Mouse (Mus musculus): ENCODE data around the gene Kctd2.
"Not testable (repeated sequence)": the region's sequence is repeated elsewhere in the genome, so short reads cannot be mapped to it uniquely, and the experiment has no call there.

The Kctd2 gene

DNA sequence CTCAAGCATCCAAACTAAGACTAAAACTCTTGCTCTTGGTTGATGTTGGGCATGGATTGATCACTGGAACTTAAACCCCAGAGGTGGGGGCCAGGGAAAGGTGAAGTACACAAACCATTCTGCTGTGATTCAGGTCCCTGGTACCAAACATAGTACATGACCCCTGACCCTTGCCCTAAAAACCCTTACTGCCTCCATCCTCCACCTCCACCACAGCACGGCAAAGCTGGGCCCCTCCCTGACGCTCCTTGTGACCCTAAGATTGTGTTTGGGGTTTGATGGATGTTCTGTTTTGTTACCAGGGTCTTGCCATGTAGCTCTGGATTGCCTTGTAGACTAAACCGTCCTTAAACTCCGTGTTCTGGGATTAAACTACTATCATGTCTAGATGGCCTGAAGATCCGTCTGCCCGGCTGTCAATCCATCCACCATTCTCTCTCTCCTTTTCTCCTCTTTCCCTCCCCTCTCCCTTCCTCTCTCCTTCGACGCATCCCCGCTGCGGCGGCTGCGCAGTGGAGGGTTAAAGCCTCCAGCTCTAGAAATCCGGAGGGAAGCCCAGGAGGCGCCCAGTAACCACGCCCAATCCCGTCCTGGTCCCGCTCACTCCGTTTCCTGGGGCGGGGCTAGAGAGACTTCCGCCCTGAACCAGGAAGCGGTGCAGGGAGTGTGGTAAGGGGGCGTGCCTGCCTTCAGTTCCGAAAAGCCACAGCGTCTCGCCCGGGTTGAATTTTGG is 55.3 kb downstream of the Kctd2 start, which contains the start of gene Armc7:
Gene Armc7, plus strand, starts transcription at position 643 of the 733 bp plus-strand sequence.
- peak; percentile 97 for DNase-seq

DNA sequence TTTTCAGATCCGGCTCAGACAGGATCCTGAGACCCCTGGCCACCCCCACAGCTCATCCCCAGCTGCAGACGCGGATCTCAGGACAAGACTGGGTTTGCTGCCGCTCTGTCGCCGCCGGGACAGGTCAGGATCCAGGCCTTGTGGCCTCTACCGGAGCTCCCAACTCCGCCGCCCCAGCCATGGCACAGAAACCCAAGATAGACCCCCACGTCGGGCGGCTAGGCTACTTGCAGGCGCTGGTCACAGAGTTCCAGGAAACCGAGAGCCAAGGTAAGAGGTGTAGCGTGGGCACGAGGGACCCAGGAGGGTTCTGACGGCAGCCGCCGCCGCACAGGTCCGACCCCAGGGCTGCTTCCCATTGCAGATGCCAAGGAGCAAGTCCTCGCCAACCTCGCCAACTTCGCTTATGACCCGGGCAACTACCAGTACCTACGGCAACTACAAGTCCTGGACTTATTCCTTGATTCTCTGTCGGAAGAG is 55.9 kb downstream of the Kctd2 start:
- DNase-seq: no peak

DNA sequence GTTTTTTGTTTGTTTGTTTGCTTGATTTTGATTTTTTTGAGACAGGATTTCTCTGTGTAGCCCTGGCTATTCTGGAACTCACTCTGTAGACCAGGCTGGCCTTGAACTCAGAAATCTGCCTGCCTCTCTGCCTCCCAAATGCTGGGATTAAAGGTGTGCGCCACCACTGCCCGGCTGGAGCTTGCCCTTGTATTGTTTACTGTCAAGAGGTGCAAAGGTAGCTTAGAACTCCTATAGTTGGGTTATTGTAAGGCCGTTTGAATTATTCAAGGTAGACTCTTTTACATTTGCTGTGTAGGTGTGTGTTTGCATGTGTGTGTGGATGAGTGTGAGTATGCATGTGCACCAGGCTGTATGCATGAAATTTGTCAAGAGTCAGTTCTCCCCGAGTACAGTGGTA is 56.7 kb downstream of the Kctd2 start:
- DNase-seq: not testable (repeated sequence)

DNA sequence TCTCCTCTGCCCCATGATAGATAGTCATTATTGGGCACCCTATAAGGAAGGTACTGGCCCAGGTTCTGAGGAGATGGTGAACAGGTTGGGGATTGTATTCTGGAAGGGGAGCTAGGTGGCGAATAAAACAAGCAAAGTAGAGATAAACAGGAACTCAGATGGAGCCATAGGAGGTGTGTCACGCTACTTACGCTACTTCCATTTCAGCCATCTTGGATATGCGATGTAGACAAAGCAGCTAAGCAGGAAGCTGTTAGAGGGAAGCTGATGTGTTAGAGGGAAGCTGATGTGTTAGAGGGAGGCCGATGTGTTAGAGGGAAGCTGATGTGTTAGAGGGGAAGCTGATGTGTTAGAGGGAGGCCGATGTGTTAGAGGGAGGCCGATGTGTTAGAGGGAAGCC is 57.5 kb downstream of the Kctd2 start:
- not testable (repeated sequence) for DNase-seq

DNA sequence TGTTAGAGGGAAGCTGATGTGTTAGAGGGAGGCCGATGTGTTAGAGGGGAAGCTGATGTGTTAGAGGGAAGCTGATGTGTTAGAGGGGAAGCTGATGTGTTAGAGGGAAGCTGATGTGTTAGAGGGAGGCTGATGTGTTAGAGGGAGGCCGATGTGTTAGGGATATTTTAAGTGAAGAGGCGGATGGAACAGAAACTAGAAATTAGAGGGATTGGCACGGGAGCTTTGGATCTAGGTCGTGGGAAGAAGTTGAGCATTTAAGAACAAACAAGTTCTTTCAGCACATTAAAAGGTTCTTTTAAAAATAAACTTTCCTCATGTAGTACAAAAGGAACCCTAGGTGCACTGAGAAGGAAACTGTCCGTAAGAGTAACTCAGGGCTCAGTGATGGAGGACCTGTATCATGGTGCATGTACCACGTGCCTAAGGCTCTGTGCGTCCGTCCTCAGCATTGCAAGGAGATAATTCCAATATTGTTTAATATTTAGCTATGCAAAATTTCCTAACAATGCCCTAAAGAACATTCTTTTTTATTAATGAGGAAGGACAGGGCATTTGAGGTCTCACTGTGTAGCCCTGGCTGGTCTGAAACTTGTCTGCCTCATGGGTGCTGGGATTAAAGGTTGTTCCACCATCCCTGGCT is 58.5 kb downstream of the Kctd2 start:
- DNase-seq: no peak
